Mouse (Mus musculus) MEL (cell line): ENCODE results near the gene Ptprn. TPM values are rescaled to one million over a fixed set of nuclear protein-coding genes. Genes with fewer than 3 reads are reported as not detected.

Experiments used
- DNase-seq: peaks from one replicate; pipeline ENCODE4 v3.0.0; 2011; ENCODE audit warnings: low read depth, low spot score
- H3K27ac ChIP-seq: 2 replicates; pipeline ENCODE4 v1.5.1; 2012; ENCODE audit warnings: low read depth, mild to moderate bottlenecking, control low read depth, low read length, moderate library complexity; ENCODE audit not compliant: control insufficient read depth
- H3K27me3 ChIP-seq, 2 experiments: fragments of 150-350 bp in 1 of 2; sonication (generic) in 1 of 2; 2 replicates each; pipeline ENCODE4 v1.6.1; 2012; ENCODE audit warnings: low read length in 2 of 2, mild to moderate bottlenecking in 2 of 2, improper control_type of control experiment in 1 of 2, moderate library complexity in 1 of 2; ENCODE audit not compliant: insufficient read depth in 2 of 2, control insufficient read depth in 1 of 2
- H3K36me3 ChIP-seq, 2 experiments: 2 replicates each; pipeline ENCODE4 v1.6.1; 2012 to 2014; ENCODE audit warnings: low read length in 2 of 2, improper control_type of control experiment in 1 of 2, inconsistent platforms in 1 of 2, mild to moderate bottlenecking in 1 of 2; ENCODE audit not compliant: insufficient read depth in 2 of 2, control insufficient read depth in 1 of 2
- H3K4me1 ChIP-seq, 2 experiments: fragments of 150-350 bp in 1 of 2; sonication (generic) in 1 of 2; 2 replicates each; pipeline ENCODE4 v1.6.1; 2012; ENCODE audit warnings: low read length in 2 of 2, improper control_type of control experiment in 1 of 2, mild to moderate bottlenecking in 1 of 2; ENCODE audit not compliant: insufficient read depth in 2 of 2, control insufficient read depth in 1 of 2
- H3K4me3 ChIP-seq, 2 experiments: fragments of 150-350 bp in 1 of 2; sonication (generic) in 1 of 2; 2 replicates each; pipeline ENCODE4 v1.5.1; 2012; ENCODE audit warnings: low read depth in 2 of 2, low read length in 2 of 2, mild to moderate bottlenecking in 2 of 2, moderate library complexity in 2 of 2, control low read depth in 1 of 2, improper control_type of control experiment in 1 of 2; ENCODE audit not compliant: control insufficient read depth in 1 of 2, insufficient read depth in 1 of 2
- H3K79me2 ChIP-seq: 2 replicates; pipeline ENCODE4 v1.6.1; 2012; ENCODE audit warnings: mild to moderate bottlenecking, low read length, moderate library complexity; ENCODE audit not compliant: control insufficient read depth, poor library complexity, insufficient read depth
- H3K9ac ChIP-seq: 2 replicates; pipeline ENCODE4 v1.6.1; 2012; ENCODE audit warnings: low read depth, mild to moderate bottlenecking, control low read depth, low read length, moderate library complexity; ENCODE audit not compliant: control insufficient read depth, poor library complexity, severe bottlenecking
- H3K9me3 ChIP-seq: fragments of 150-350 bp; sonication (generic); replicated peaks from 2 replicates; pipeline ENCODE4 v1.6.1; 2012; ENCODE audit warnings: mild to moderate bottlenecking, low read length, improper control_type of control experiment, moderate library complexity; ENCODE audit not compliant: insufficient read depth
- CHD1 ChIP-seq: IDR thresholded peaks from 2 replicates; pipeline ENCODE4 v1.6.1; 2012; ENCODE audit warnings: low read depth, mild to moderate bottlenecking, inconsistent platforms, low read length, improper control_type of control experiment
- CHD2 ChIP-seq: IDR thresholded peaks from 2 replicates; pipeline ENCODE4 v1.6.1; 2011; ENCODE audit warnings: low read length, improper control_type of control experiment
- E2F4 ChIP-seq: IDR thresholded peaks from 2 replicates; pipeline ENCODE4 v1.6.1; 2011; ENCODE audit warnings: low read depth, low read length, improper control_type of control experiment, borderline replicate concordance
- EP300 ChIP-seq, 2 experiments: IDR thresholded peaks; 2 replicates each; pipeline ENCODE4 v1.6.1; 2011; ENCODE audit warnings: improper control_type of control experiment in 2 of 2, low read length in 2 of 2, low read depth in 1 of 2, mild to moderate bottlenecking in 1 of 2
- GABPA ChIP-seq: IDR thresholded peaks from 2 replicates; pipeline ENCODE4 v1.6.1; 2012; ENCODE audit warnings: low read depth, mild to moderate bottlenecking, inconsistent platforms, low read length, improper control_type of control experiment, moderate library complexity
- HCFC1 ChIP-seq: IDR thresholded peaks from 2 replicates; pipeline ENCODE4 v1.6.1; 2012; ENCODE audit warnings: low read depth, mild to moderate bottlenecking, inconsistent platforms, low read length, improper control_type of control experiment, moderate library complexity
- KAT2A ChIP-seq: conservative IDR thresholded peaks from 2 replicates; pipeline ENCODE4 v1.6.1; 2012; ENCODE audit warnings: low read depth, low read length, improper control_type of control experiment, inconsistent platforms
- MAZ ChIP-seq: IDR thresholded peaks from 2 replicates; pipeline ENCODE4 v1.6.1; 2012; ENCODE audit warnings: low read depth, mild to moderate bottlenecking, inconsistent platforms, low read length, improper control_type of control experiment
- NRF1 ChIP-seq: IDR thresholded peaks from 2 replicates; pipeline ENCODE4 v1.6.1; 2014; ENCODE audit warnings: low read depth, mild to moderate bottlenecking, inconsistent platforms, low read length, improper control_type of control experiment, moderate library complexity; ENCODE audit not compliant: poor library complexity, insufficient read depth, severe bottlenecking
- POLR2A ChIP-seq, 2 experiments: IDR thresholded peaks; 2 replicates each; pipeline ENCODE4 v1.6.1; 2011 to 2012; ENCODE audit warnings: low read length in 2 of 2, mild to moderate bottlenecking in 2 of 2, control low read depth in 1 of 2, improper control_type of control experiment in 1 of 2, low read depth in 1 of 2, moderate library complexity in 1 of 2; ENCODE audit not compliant: control insufficient read depth in 1 of 2, insufficient read depth in 1 of 2, poor library complexity in 1 of 2
- POLR2AphosphoS2 ChIP-seq: IDR thresholded peaks from 2 replicates; pipeline ENCODE4 v1.6.1; 2011; ENCODE audit warnings: low read length, improper control_type of control experiment
- RAD21 ChIP-seq: IDR thresholded peaks from 2 replicates; pipeline ENCODE4 v1.6.1; 2011; ENCODE audit warnings: mild to moderate bottlenecking, low read depth, low read length, improper control_type of control experiment
- SMC3 ChIP-seq: IDR thresholded peaks from 2 replicates; pipeline ENCODE4 v1.6.1; 2011; ENCODE audit warnings: low read depth, low read length, improper control_type of control experiment
- TAL1 ChIP-seq: IDR thresholded peaks from 2 replicates; pipeline ENCODE4 v1.6.1; 2012; ENCODE audit warnings: mild to moderate bottlenecking, inconsistent platforms, low read length, moderate library complexity, mixed read lengths
- TBP ChIP-seq: IDR thresholded peaks from 2 replicates; pipeline ENCODE4 v1.8.0; 2011; ENCODE audit warnings: low read depth, low read length, improper control_type of control experiment
- TCF12 ChIP-seq: IDR thresholded peaks from 2 replicates; pipeline ENCODE4 v1.6.1; 2014; ENCODE audit warnings: low read depth, mild to moderate bottlenecking, inconsistent platforms, low read length, improper control_type of control experiment, moderate library complexity
- USF1 ChIP-seq: IDR thresholded peaks from 2 replicates; pipeline ENCODE4 v1.6.1; 2014; ENCODE audit warnings: low read depth, mild to moderate bottlenecking, inconsistent platforms, low read length, improper control_type of control experiment, moderate library complexity
- ZNF384 ChIP-seq: IDR thresholded peaks from 2 replicates; pipeline ENCODE4 v1.6.1; 2012; ENCODE audit warnings: low read depth, mild to moderate bottlenecking, inconsistent platforms, low read length, improper control_type of control experiment
- polyA plus RNA-seq, 2 experiments: library from polyadenylated mRNA; stranded (reverse) in 1 of 2; unstranded in 1 of 2; fragments of >175 nt in 1 of 2; fragments of >200 nt in 1 of 2; gene quantifications; 2 replicates each; pipeline versions ENCODE4 v1.2.1 to v1.2.4; 2012; ENCODE audit warnings: low replicate concordance in 2 of 2, low read depth in 1 of 2; ENCODE audit not compliant: insufficient read length in 2 of 2, insufficient read depth in 1 of 2, missing spikeins in 1 of 2
- total RNA-seq: library from RNA; depleted of rRNA; stranded (reverse); fragments of 300-350 nt; gene quantifications from 2 replicates; pipeline ENCODE4 v1.2.3, GENCODE M21; 2012

Ptprn gene
- total and polyA plus RNA-seq, 3 experiments = 0.13 TPM; not detected in 2

GRCm38 (mm10) chr1:75251112-75251970 lies 13.0 kb downstream of the Ptprn start (continued):
- TF ChIP-seq SMC3 (peak; percentile 95), TBP (0 out of 2 replicates have a peak, but pooled peaks have one; percentile 15), HCFC1 (peak; percentile 37), TAL1 (no peak), ZNF384 (peak; percentile 68), POLR2A (IDR thresholded peaks at IDR 0.05; ENCODE audit: control insufficient read depth in 1 of 2, insufficient read depth in 1 of 2, low read depth in 1 of 2, low read length in 2 of 2, poor library complexity in 1 of 2) (peak in 1 of 2 experiments; percentile 39; a peak in 1 of 4 replicates)

GRCm38 (mm10) chr1:75250498-75250897 lies 13.8 kb downstream of the Ptprn start:
- no peak overlapping the region for H3K27ac ChIP-seq
- H3K9ac ChIP-seq = no peak overlapping the region
- DNase-seq = no peak
- no peaks in the 10 kb centered on the region for H3K79me2 ChIP-seq
- H3K4me3 ChIP-seq = no peak overlapping the region
- no peaks in the 10 kb centered on the region for H3K27me3 ChIP-seq
- H3K9me3 ChIP-seq = no peaks in the 10 kb centered on the region
- no peaks in the 10 kb centered on the region for H3K36me3 ChIP-seq
- no peak for TF ChIP-seq TBP
- TF ChIP-seq KAT2A = no peak
- TF ChIP-seq MAZ = no peak
- no peak for TF ChIP-seq RAD21
- no peak for TF ChIP-seq POLR2AphosphoS2
- no peak for TF ChIP-seq GABPA
- no peak for TF ChIP-seq USF1
- no peak for TF ChIP-seq TAL1
- TF ChIP-seq NRF1 = no peak
- TF ChIP-seq EP300 (IDR thresholded peaks at IDR 0.05; ENCODE audit: low read depth in 1 of 2, low read length in 2 of 2) = no peak
- no peak for TF ChIP-seq E2F4
- no peak for TF ChIP-seq TCF12
- TF ChIP-seq, all 39 proteins: peak for 0
- no peaks in the 10 kb centered on the region; a peak in 1 of 4 replicates for H3K4me1 ChIP-seq

- H3K9ac ChIP-seq = no peak overlapping the region
- H3K9me3 ChIP-seq = no peaks in the 10 kb centered on the region
- no peak overlapping the region for H3K27ac ChIP-seq
- H3K4me1 ChIP-seq = no peaks in the 10 kb centered on the region; a peak in 1 of 4 replicates
- H3K4me3 ChIP-seq = no peak overlapping the region
- no peaks in the 10 kb centered on the region for H3K36me3 ChIP-seq
- no peaks in the 10 kb centered on the region for H3K27me3 ChIP-seq
- H3K79me2 ChIP-seq = no peaks in the 10 kb centered on the region
- DNase-seq = no peak
- TF ChIP-seq ZNF384 = no peak
- no peak for TF ChIP-seq TBP
- no peak for TF ChIP-seq MAZ
- TF ChIP-seq HCFC1 = no peak
- no peak for TF ChIP-seq CHD1
- no peak for TF ChIP-seq CHD2
- TF ChIP-seq TCF12 = no peak
These were observed 16.1 kb downstream of the Ptprn start for GRCm38 (mm10) chr1:75248041-75248772.
